Mouse (Mus musculus): ENCODE data around the gene Slc16a1. TPM values are rescaled to one million over a fixed set of nuclear protein-coding genes. Genes with fewer than 3 reads are reported as not detected.

The Slc16a1 gene
- 123 TPM for polyA plus RNA-seq (2014; fragmentation: Illumina TruSeq; extraction: RNeasy Lipid Tissue Mini Kit (QIAGEN cat#74804); ENCODE audit: low read depth, low replicate concordance)

DNA sequence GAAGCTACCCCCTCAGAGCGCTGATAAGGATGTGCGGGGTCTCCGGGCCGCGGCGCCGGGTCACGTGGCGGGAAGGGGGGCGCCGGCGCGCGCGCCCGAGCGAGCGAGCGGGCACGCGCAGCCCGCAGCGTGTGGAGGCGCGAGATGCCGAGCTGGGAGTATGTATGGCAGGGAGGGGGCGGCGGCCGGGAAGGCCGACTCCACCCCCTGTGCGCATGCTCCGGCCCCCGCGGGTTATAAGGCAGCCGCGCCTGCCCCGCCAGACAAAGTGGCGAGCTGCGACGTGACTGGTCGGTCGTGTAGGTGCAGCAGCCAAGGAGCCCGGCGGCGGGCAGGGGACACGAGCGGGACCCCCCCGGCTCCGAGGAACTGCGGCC is at the start of gene Slc16a1:
Gene Slc16a1 (plus strand): TSS at position 266 of the 377 bp plus-strand sequence.

Other genes with a start within 250 kb of the Slc16a1 start
- gene Lrig2, start 126.8 kb upstream of the Slc16a1 start, polyA plus RNA-seq (2014; fragmentation: Illumina TruSeq; extraction: RNeasy Lipid Tissue Mini Kit (QIAGEN cat#74804); ENCODE audit: low read depth, low replicate concordance), result 6.2 TPM
- 28.9 TPM for gene Ppm1j, start 142.4 kb downstream of the Slc16a1 start, polyA plus RNA-seq (2014; fragmentation: Illumina TruSeq; extraction: RNeasy Lipid Tissue Mini Kit (QIAGEN cat#74804); ENCODE audit: low read depth, low replicate concordance)
- gene Fam19a3, start 143.2 kb downstream of the Slc16a1 start, polyA plus RNA-seq (2014; fragmentation: Illumina TruSeq; extraction: RNeasy Lipid Tissue Mini Kit (QIAGEN cat#74804); ENCODE audit: low read depth, low replicate concordance), result 3.2 TPM
- 75.4 TPM for gene Rhoc, start 149.7 kb downstream of the Slc16a1 start, polyA plus RNA-seq (2014; fragmentation: Illumina TruSeq; extraction: RNeasy Lipid Tissue Mini Kit (QIAGEN cat#74804); ENCODE audit: low read depth, low replicate concordance)
- gene Mov10, start 179.9 kb downstream of the Slc16a1 start, polyA plus RNA-seq (2014; fragmentation: Illumina TruSeq; extraction: RNeasy Lipid Tissue Mini Kit (QIAGEN cat#74804); ENCODE audit: low read depth, low replicate concordance), result 5.5 TPM
- 13.0 TPM for gene St7l, start 225.3 kb downstream of the Slc16a1 start, polyA plus RNA-seq (2014; fragmentation: Illumina TruSeq; extraction: RNeasy Lipid Tissue Mini Kit (QIAGEN cat#74804); ENCODE audit: low read depth, low replicate concordance)
- 41.9 TPM for gene Capza1, start 225.8 kb downstream of the Slc16a1 start, polyA plus RNA-seq (2014; fragmentation: Illumina TruSeq; extraction: RNeasy Lipid Tissue Mini Kit (QIAGEN cat#74804); ENCODE audit: low read depth, low replicate concordance)

Measured in heart, adult 10 weeks (tissue).